Mouse (Mus musculus) thymus, postnatal 4 days (tissue): Measurements from ENCODE around the gene Rbpms2.
"Not testable (repeated sequence)": the region's sequence is repeated elsewhere in the genome, so short reads cannot be mapped to it uniquely, and the experiment has no call there.

Experiments
- DNase-seq: peaks from one replicate; pipeline ENCODE4 v3.0.0; 2021

Gene Rbpms2

GRCm38 (mm10) chr9:65661029-65661428, 31.6 kb downstream of the Rbpms2 start:
- DNase-seq, result no peak

GRCm38 (mm10) chr9:65661493-65661892, 32.0 kb downstream of the Rbpms2 start:
- DNase-seq, result no peak

GRCm38 (mm10) chr9:65664163-65664562, 34.7 kb downstream of the Rbpms2 start:
- DNase-seq, result peak; percentile 82

GRCm38 (mm10) chr9:65666042-65666441, 36.6 kb downstream of the Rbpms2 start:
- DNase-seq, result peak; percentile 83

- DNase-seq, result no peak
These were observed 38.3 kb downstream of the Rbpms2 start, which contains the start of gene Oaz2 for GRCm38 (mm10) chr9:65667701-65668100. Oaz2 (plus strand) TSS chr9:65668001.

GRCm38 (mm10) chr9:65671431-65671931, 42.0 kb downstream of the Rbpms2 start:
- DNase-seq, result no peak

- no peak for DNase-seq
These were observed 43.5 kb downstream of the Rbpms2 start for GRCm38 (mm10) chr9:65672996-65673395.

- DNase-seq, result no peak
These were observed 46.3 kb downstream of the Rbpms2 start for GRCm38 (mm10) chr9:65675461-65676357.

GRCm38 (mm10) chr9:65676358-65677118, 47.1 kb downstream of the Rbpms2 start:
- DNase-seq, result peak; percentile 97

GRCm38 (mm10) chr9:65677119-65677462, 47.6 kb downstream of the Rbpms2 start:
- no peak for DNase-seq

GRCm38 (mm10) chr9:65679181-65679761, 49.8 kb downstream of the Rbpms2 start:
- DNase-seq, result no peak

- DNase-seq, result no peak
These were observed 51.6 kb downstream of the Rbpms2 start for GRCm38 (mm10) chr9:65680938-65681633.

- DNase-seq, result no peak
These were observed 52.1 kb downstream of the Rbpms2 start for GRCm38 (mm10) chr9:65681634-65681940.

GRCm38 (mm10) chr9:65682183-65682582, 52.7 kb downstream of the Rbpms2 start:
- DNase-seq, result no peak

- no peak for DNase-seq
These were observed 53.5 kb downstream of the Rbpms2 start for GRCm38 (mm10) chr9:65682994-65683393.

- DNase-seq, result no peak
These were observed 55.3 kb downstream of the Rbpms2 start for GRCm38 (mm10) chr9:65684704-65685103.

- not testable (repeated sequence) for DNase-seq
These were observed 60.4 kb downstream of the Rbpms2 start for GRCm38 (mm10) chr9:65689869-65690268.

GRCm38 (mm10) chr9:65692466-65692865, 63.0 kb downstream of the Rbpms2 start:
- DNase-seq, result no peak

GRCm38 (mm10) chr9:65692959-65693603, 63.6 kb downstream of the Rbpms2 start:
- DNase-seq, result no peak

GRCm38 (mm10) chr9:65695646-65696045, 66.2 kb downstream of the Rbpms2 start:
- no peak for DNase-seq

- DNase-seq, result no peak
These were observed 66.9 kb downstream of the Rbpms2 start for GRCm38 (mm10) chr9:65696337-65696736.

GRCm38 (mm10) chr9:65697356-65697755, 67.9 kb downstream of the Rbpms2 start:
- DNase-seq, result no peak
